Mouse (Mus musculus) cortical plate, adult 2 months (tissue): ENCODE measurements at regions not wholly inside any gene's neighbourhood (a gene's known extent, or its start where the extent isn't known, plus 50 kb on each side); places are given as distances from the start of the nearest gene placed in this dataset.

Experiments
- H3K27ac ChIP-seq: fragments of 200-500 bp; 2 replicates; pipeline ENCODE4 v1.5.1; 2012; ENCODE audit warnings: low read length, control low read depth, inconsistent platforms; ENCODE audit not compliant: insufficient read depth
- H3K4me1 ChIP-seq: fragments of 200-500 bp; 2 replicates; pipeline ENCODE4 v1.6.1; 2011; ENCODE audit warnings: low read length; ENCODE audit not compliant: control insufficient read depth, insufficient read depth
- H3K4me3 ChIP-seq: fragments of 200-500 bp; 2 replicates; pipeline ENCODE4 v1.5.1; 2011; ENCODE audit warnings: mild to moderate bottlenecking, low read length, control low read depth; ENCODE audit not compliant: insufficient read depth
- CTCF ChIP-seq: fragments of 200-500 bp; IDR thresholded peaks from 2 replicates; pipeline ENCODE4 v1.5.1; 2011; ENCODE audit warnings: mild to moderate bottlenecking, control low read depth, low read length; ENCODE audit not compliant: insufficient read depth; ENCODE audit errors: extremely low read depth
- POLR2A ChIP-seq: fragments of 200-500 bp; IDR thresholded peaks from 2 replicates; pipeline ENCODE4 v1.6.1; 2011; ENCODE audit warnings: mild to moderate bottlenecking, low read length, control low read depth; ENCODE audit not compliant: insufficient read depth; ENCODE audit errors: extremely low read depth

- Histone ChIP-seq H3K4me3 (no peak overlapping the region), H3K4me1 (no peaks in the 10 kb centered on the region), H3K27ac (no peak overlapping the region)
- TF ChIP-seq POLR2A: no peak
- no peak for TF ChIP-seq CTCF
Measured at GRCm38 (mm10) chr2:78059801-78060416, 113.7 kb upstream of the Cwc22 start.

- TF ChIP-seq CTCF (no peak), POLR2A (no peak)
- Histone ChIP-seq H3K4me1 (no peaks in the 10 kb centered on the region), H3K4me3 (no peak overlapping the region), H3K27ac (no peak overlapping the region)
Measured at GRCm38 (mm10) chr2:78058988-78059387, 112.8 kb upstream of the Cwc22 start.

GRCm38 (mm10) chr2:78053910-78054309 lies 107.7 kb upstream of the Cwc22 start:
- Histone ChIP-seq H3K4me1 (no peaks in the 10 kb centered on the region), H3K4me3 (no peak overlapping the region), H3K27ac (no peak overlapping the region)
- TF ChIP-seq POLR2A: no peak
- TF ChIP-seq CTCF: no peak

GRCm38 (mm10) chr2:78050542-78050941 lies 104.4 kb upstream of the Cwc22 start:
- Histone ChIP-seq H3K27ac (no peak overlapping the region), H3K4me3 (no peak overlapping the region), H3K4me1 (no peaks in the 10 kb centered on the region)
- TF ChIP-seq POLR2A (no peak), CTCF (no peak)

- Histone ChIP-seq H3K4me3 (peak overlapping the region; percentile 25), H3K27ac (no peak overlapping the region), H3K4me1 (no peaks in the 10 kb centered on the region)
- TF ChIP-seq CTCF: peak; percentile 76
- 0 out of 2 replicates have a peak, but pooled peaks have one; percentile 14 for TF ChIP-seq POLR2A
Measured at GRCm38 (mm10) chr2:78049248-78049874, 103.2 kb upstream of the Cwc22 start.

- TF ChIP-seq CTCF (no peak), POLR2A (no peak)
- Histone ChIP-seq H3K4me3 (peak overlapping the region; percentile 25), H3K27ac (no peak overlapping the region), H3K4me1 (no peaks in the 10 kb centered on the region)
Measured at GRCm38 (mm10) chr2:78048706-78049055, 102.5 kb upstream of the Cwc22 start.

GRCm38 (mm10) chr2:78048030-78048705 lies 102.0 kb upstream of the Cwc22 start:
- no peak overlapping the region for H3K27ac ChIP-seq
- no peak for TF ChIP-seq CTCF
- no peak for TF ChIP-seq POLR2A
- no peak overlapping the region for H3K4me3 ChIP-seq
- no peaks in the 10 kb centered on the region for H3K4me1 ChIP-seq

GRCm38 (mm10) chr2:78027319-78027718 lies 81.1 kb upstream of the Cwc22 start:
- no peak overlapping the region for H3K27ac ChIP-seq
- H3K4me1 ChIP-seq: no peaks in the 10 kb centered on the region
- TF ChIP-seq POLR2A: no peak
- no peak for TF ChIP-seq CTCF
- no peak overlapping the region for H3K4me3 ChIP-seq

- Histone ChIP-seq H3K4me1 (no peaks in the 10 kb centered on the region), H3K27ac (no peak overlapping the region), H3K4me3 (no peak overlapping the region)
- TF ChIP-seq CTCF: no peak
- TF ChIP-seq POLR2A: no peak
Measured at GRCm38 (mm10) chr2:78026808-78027207, 80.6 kb upstream of the Cwc22 start.

- Histone ChIP-seq H3K4me3 (no peak overlapping the region), H3K4me1 (no peaks in the 10 kb centered on the region), H3K27ac (no peak overlapping the region)
- no peak for TF ChIP-seq CTCF
- TF ChIP-seq POLR2A: no peak
Measured at GRCm38 (mm10) chr2:78025651-78026435, 79.7 kb upstream of the Cwc22 start.
